Mouse (Mus musculus): Measurements from ENCODE around the gene Taok1. TPM values are rescaled to one million over a fixed set of nuclear protein-coding genes. Genes with fewer than 3 reads are reported as not detected.

Gene Taok1
- polyA plus RNA-seq, 1 experiment from 2014 or later = 18.5 TPM

- Histone ChIP-seq H3K4me3 (no peak overlapping the region), H3K4me2 (replicated peaks) (no peak overlapping the region), H3K4me1 (peaks cover 19% of the 10 kb centered on the region), H3K36me3 (peaks cover 86% of the 10 kb centered on the region), H3K27me3 (replicated peaks) (no peaks in the 10 kb centered on the region), H3K9me3 (no peaks in the 10 kb centered on the region), H3K27ac (no peak overlapping the region), H3K9ac (no peak overlapping the region)
- WGBS = 84% methylated on average over 6 of the region's 6 CpGs
- ATAC-seq (ENCODE audit: low FRiP score, low read depth) = no peak
Observed at GRCm38 (mm10) chr11:77502481-77502880, 105.1 kb downstream of the Taok1 start.

GRCm38 (mm10) chr11:77501971-77502370 lies 105.6 kb downstream of the Taok1 start:
- peaks cover 81% of the 10 kb centered on the region for H3K36me3 ChIP-seq
- WGBS = 95% methylated on average over 4 of the region's 4 CpGs
- peaks cover 23% of the 10 kb centered on the region for H3K4me1 ChIP-seq

DNA sequence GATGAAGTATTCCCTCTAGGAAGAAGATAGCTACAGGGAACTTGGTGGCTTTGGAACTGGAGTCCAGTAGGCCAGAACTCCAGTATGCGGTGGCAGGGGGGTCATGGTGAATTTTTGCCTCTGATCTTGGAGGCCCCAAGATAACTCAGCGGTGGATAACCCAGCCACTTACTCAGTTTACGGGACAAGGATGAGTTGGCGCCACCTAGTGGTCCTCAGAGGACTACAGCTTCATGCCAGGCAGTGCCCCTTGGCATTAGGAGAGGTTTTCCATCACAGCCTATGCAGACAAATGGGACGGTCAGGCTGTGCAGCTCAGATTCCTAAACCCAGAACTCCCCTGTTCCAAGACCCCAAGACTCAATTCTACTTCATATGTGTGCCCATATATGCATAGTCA lies 106.2 kb downstream of the Taok1 start:
- Histone ChIP-seq H3K4me1 (peaks cover 23% of the 10 kb centered on the region), H3K4me2 (replicated peaks) (no peak overlapping the region), H3K9ac (no peak overlapping the region), H3K36me3 (peaks cover 75% of the 10 kb centered on the region), H3K9me3 (no peaks in the 10 kb centered on the region), H3K27ac (no peak overlapping the region), H3K4me3 (no peak overlapping the region), H3K27me3 (replicated peaks) (no peaks in the 10 kb centered on the region)
- WGBS = 26% methylated on average over 5 of the region's 5 CpGs
- no peak for ATAC-seq (ENCODE audit: low FRiP score, low read depth)

More at GRCm38 (mm10) chr11:77501971-77502370, 105.6 kb downstream of the Taok1 start:
- H3K4me2 ChIP-seq (replicated peaks) = no peak overlapping the region
- no peak overlapping the region for H3K9ac ChIP-seq
- no peak overlapping the region for H3K4me3 ChIP-seq
- H3K27me3 ChIP-seq (replicated peaks) = no peaks in the 10 kb centered on the region
- H3K9me3 ChIP-seq = no peaks in the 10 kb centered on the region
- no peak overlapping the region for H3K27ac ChIP-seq
- ATAC-seq (ENCODE audit: low FRiP score, low read depth) = no peak

DNA sequence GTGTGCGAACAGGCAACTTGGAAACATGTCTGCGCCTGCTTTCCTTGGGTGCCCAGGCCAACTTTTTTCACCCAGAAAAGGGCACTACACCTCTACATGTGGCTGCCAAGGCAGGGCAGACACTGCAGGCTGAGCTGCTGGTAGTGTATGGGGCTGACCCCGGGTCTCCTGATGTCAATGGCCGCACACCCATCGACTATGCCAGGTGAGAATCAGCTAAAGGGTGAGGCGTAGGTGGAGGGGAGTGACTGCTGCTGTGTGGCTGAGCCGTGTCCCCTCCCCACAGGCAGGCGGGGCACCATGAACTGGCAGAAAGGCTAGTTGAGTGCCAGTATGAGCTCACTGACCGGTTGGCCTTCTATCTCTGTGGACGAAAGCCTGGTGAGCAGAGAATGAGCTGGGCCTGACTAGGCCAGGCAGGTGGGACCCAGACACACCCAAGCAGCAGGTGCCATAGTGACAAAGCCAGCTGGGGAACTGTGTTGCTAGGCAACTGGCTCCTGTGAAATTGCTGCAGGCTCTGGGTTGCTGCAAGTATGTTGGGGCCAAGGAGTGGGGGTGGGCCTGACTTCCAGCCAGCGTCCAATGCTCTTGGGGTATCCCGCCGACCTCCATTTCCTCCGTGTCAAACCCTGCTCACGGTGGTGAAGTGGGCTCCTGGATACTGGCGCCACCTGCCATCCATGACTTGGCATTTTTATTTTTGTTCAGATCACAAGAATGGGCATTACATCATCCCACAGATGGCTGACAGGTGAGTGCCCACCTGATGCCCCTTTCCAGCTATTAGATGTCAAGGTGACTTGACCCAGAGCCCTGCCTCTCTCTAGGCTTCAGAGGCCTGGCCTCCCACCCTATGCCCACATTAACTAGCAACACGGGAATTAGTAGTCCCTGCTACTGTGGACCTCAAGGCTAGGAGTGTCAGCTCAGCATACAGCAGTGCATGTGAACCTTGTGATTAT lies 107.0 kb downstream of the Taok1 start:
- no peak overlapping the region for H3K27ac ChIP-seq
- peaks cover 26% of the 10 kb centered on the region for H3K4me1 ChIP-seq
- peaks cover 67% of the 10 kb centered on the region for H3K36me3 ChIP-seq
- H3K4me2 ChIP-seq (replicated peaks) = no peak overlapping the region
- H3K9ac ChIP-seq = peak overlapping the region; percentile 35; the same call in 1 of the 2 replicates
- no peaks in the 10 kb centered on the region for H3K9me3 ChIP-seq
- ATAC-seq (ENCODE audit: low FRiP score, low read depth) = no peak
- H3K27me3 ChIP-seq (replicated peaks) = no peaks in the 10 kb centered on the region
- H3K4me3 ChIP-seq = no peak overlapping the region
- 83% methylated on average over 17 of the region's 17 CpGs for WGBS

- 94% methylated on average over 7 of the region's 7 CpGs for WGBS
- no peaks in the 10 kb centered on the region for H3K27me3 ChIP-seq (replicated peaks)
- H3K9me3 ChIP-seq = no peaks in the 10 kb centered on the region
- H3K36me3 ChIP-seq = peaks cover 54% of the 10 kb centered on the region
- no peak overlapping the region for H3K4me3 ChIP-seq
- no peak overlapping the region for H3K27ac ChIP-seq
- H3K4me1 ChIP-seq = peaks cover 38% of the 10 kb centered on the region
- no peak overlapping the region for H3K4me2 ChIP-seq (replicated peaks)
- H3K9ac ChIP-seq = no peak overlapping the region
- ATAC-seq (ENCODE audit: low FRiP score, low read depth) = no peak
Observed at GRCm38 (mm10) chr11:77499354-77499753, 108.3 kb downstream of the Taok1 start.

GRCm38 (mm10) chr11:77498261-77499139 lies 109.1 kb downstream of the Taok1 start:
- H3K4me2 ChIP-seq (replicated peaks) = 0 out of 2 replicates have a peak overlapping the region, but pooled peaks have one; percentile 4
- no peaks in the 10 kb centered on the region for H3K27me3 ChIP-seq (replicated peaks)
- peaks cover 46% of the 10 kb centered on the region for H3K36me3 ChIP-seq
- no peak overlapping the region for H3K27ac ChIP-seq
- 0 out of 2 replicates have a peak overlapping the region, but pooled peaks have one; percentile 26 for H3K9ac ChIP-seq
- H3K9me3 ChIP-seq = no peaks in the 10 kb centered on the region
- ATAC-seq (ENCODE audit: low FRiP score, low read depth) = no peak
- no peak overlapping the region for H3K4me3 ChIP-seq
- H3K4me1 ChIP-seq = peaks cover 45% of the 10 kb centered on the region
- 83% methylated on average over 12 of the region's 12 CpGs for WGBS

DNA sequence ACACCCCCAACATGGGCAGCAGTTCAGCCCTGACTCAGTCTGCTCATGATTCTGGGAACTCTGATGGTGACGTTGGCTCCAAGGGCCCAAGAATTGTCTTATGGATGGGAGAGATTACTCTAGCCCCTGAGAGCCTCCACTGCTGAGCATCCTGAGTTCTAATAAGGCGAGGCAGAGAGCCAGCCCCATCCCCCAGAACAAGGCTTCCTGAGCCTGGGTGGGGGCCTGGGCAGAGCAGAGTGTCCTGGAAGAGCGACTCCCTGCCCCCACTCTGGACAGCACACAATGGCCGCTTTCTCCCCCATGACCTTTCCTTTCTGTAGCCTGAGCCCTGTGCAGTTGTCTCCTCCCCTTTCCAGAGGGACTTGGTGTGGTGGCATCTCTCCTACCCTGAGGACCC lies 109.8 kb downstream of the Taok1 start:
- ATAC-seq (ENCODE audit: low FRiP score, low read depth) = no peak
- Histone ChIP-seq H3K27ac (no peak overlapping the region), H3K9ac (0 out of 2 replicates have a peak overlapping the region, but pooled peaks have one; percentile 26), H3K4me2 (replicated peaks) (peak overlapping the region; percentile 4), H3K36me3 (peaks cover 39% of the 10 kb centered on the region), H3K4me3 (no peak overlapping the region), H3K27me3 (replicated peaks) (no peaks in the 10 kb centered on the region), H3K9me3 (no peaks in the 10 kb centered on the region), H3K4me1 (peaks cover 45% of the 10 kb centered on the region)
- WGBS = 22% methylated on average over 4 of the region's 4 CpGs

GRCm38 (mm10) chr11:77497341-77497756 lies 110.3 kb downstream of the Taok1 start:
- H3K9me3 ChIP-seq = no peaks in the 10 kb centered on the region
- H3K4me1 ChIP-seq = peaks cover 48% of the 10 kb centered on the region
- no peak for ATAC-seq (ENCODE audit: low FRiP score, low read depth)
- H3K4me3 ChIP-seq = no peak overlapping the region
- H3K27ac ChIP-seq = peak overlapping the region; percentile 42; the same call in 1 of the 2 replicates
- no peak overlapping the region for H3K9ac ChIP-seq
- 19% methylated on average over 6 of the region's 6 CpGs for WGBS
- peaks cover 34% of the 10 kb centered on the region for H3K36me3 ChIP-seq
- H3K27me3 ChIP-seq (replicated peaks) = no peaks in the 10 kb centered on the region
- H3K4me2 ChIP-seq (replicated peaks) = peak overlapping the region; percentile 4; the same call in 1 of the 2 replicates

DNA sequence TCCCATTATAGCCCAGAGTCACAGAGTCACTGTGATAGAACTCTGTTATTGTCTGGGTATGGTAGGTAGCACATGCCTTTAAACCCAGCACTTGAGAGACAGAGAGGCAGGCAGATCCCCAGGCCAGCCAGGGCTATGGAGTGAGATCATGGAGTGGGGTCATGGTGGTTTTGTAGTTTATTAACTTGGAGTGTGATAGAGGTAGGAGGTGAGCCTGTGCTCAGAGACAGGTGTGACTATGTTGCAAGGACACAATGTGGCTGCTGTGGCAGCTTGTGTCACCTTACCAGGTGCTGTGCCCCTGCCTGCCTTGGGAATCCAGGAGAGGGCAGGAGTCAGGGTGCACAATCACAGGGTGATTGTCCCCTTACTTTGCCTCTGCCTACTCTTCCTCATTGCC lies 112.1 kb downstream of the Taok1 start:
- Histone ChIP-seq H3K27me3 (replicated peaks) (no peaks in the 10 kb centered on the region), H3K27ac (no peak overlapping the region), H3K4me1 (peaks cover 52% of the 10 kb centered on the region), H3K4me3 (no peak overlapping the region), H3K4me2 (replicated peaks) (peak overlapping the region; percentile 92), H3K36me3 (peaks cover 18% of the 10 kb centered on the region), H3K9ac (peak overlapping the region; percentile 95; the same call in 1 of the 2 replicates), H3K9me3 (no peaks in the 10 kb centered on the region)
- no peak for ATAC-seq (ENCODE audit: low FRiP score, low read depth)

DNA sequence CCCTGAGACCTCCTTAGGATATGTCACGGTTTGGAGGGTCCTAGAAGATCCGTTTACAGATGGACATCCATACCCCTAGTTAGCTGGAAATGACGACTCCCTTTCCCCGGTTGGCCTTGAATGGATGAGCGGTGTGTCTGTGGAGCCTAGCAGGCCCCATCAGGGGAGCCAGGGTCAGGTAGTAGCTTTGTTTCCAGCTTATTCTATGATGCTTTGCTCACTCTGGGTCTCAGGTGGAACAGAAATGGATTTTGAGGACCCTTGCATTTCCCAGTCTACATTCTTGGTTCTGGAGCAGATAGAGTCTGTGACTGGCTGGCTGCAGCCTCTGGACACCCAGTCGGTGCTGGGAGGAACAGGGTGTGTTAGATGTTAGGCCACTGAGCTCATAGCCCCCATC lies 112.8 kb downstream of the Taok1 start:
- Histone ChIP-seq H3K27ac (no peak overlapping the region), H3K9me3 (no peaks in the 10 kb centered on the region)
- 79% methylated on average over 6 of the region's 6 CpGs for WGBS

DNA sequence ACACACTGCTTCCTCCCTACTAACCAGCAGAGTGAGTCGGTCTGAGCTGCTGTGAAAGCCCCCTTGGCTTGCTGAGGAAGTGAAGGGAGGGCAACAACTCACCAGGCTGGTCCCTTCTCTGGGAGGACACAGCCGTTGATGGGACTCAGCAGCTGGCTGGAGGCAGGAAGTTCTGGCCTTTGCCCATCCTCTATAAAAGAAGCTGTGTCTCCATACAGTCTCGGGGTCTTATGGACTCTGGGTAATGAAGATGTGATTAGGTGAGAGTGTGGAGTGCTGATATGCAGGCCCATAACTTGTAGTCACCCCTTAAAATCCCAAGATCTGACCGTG lies 113.3 kb downstream of the Taok1 start:
- Histone ChIP-seq H3K4me1 (peaks cover 54% of the 10 kb centered on the region), H3K9ac (peak overlapping the region; percentile 95), H3K4me2 (replicated peaks) (peak overlapping the region; percentile 92), H3K4me3 (peak overlapping the region; percentile 97), H3K36me3 (peaks cover 6% of the 10 kb centered on the region), H3K27ac (peak overlapping the region; percentile 51; the same call in 1 of the 2 replicates), H3K27me3 (replicated peaks) (no peaks in the 10 kb centered on the region), H3K9me3 (no peaks in the 10 kb centered on the region)
- WGBS = 34% methylated on average over 4 of the region's 4 CpGs
- ATAC-seq (ENCODE audit: low FRiP score, low read depth) = no peak

More for the DNA sequence above, 112.8 kb downstream of the Taok1 start:
- peak overlapping the region; percentile 92 for H3K4me2 ChIP-seq (replicated peaks)
- no peak for ATAC-seq (ENCODE audit: low FRiP score, low read depth)
- H3K9ac ChIP-seq = peak overlapping the region; percentile 95; the same call in 1 of the 2 replicates
- peaks cover 11% of the 10 kb centered on the region for H3K36me3 ChIP-seq
- peak overlapping the region; percentile 97 for H3K4me3 ChIP-seq
- peaks cover 54% of the 10 kb centered on the region for H3K4me1 ChIP-seq
- no peaks in the 10 kb centered on the region for H3K27me3 ChIP-seq (replicated peaks)
